Mouse (Mus musculus) gastrocnemius, postnatal 14 days (tissue): ENCODE results near the gene Tbc1d22a. TPM values are rescaled to one million over a fixed set of nuclear protein-coding genes. Genes with fewer than 3 reads are reported as not detected.
"Not testable (repeated sequence)": the region's sequence is repeated elsewhere in the genome, so short reads cannot be mapped to it uniquely, and the experiment has no call there.

Experiments used
- DNase-seq: peaks from one replicate; pipeline ENCODE4 v3.0.0; 2021; ENCODE audit warnings: mixed read lengths
- intact Hi-C: fragments of 180-260 bp; cut with DNase I; formaldehyde crosslinking; loops from one replicate; pipeline ENCODE4 v1.15.1; 2025; ENCODE audit warnings: low total_unique reads
- total RNA-seq, 2 experiments: library from RNA; stranded (reverse); gene quantifications; 2 replicates each; pipeline ENCODE4 v1.2.3; 2021

Tbc1d22a gene
- total RNA-seq, 2 experiments from 2014 or later: 10.4 to 11.9 TPM

- no peak for DNase-seq
- intact Hi-C loops: no loop called here
Observed at GRCm38 (mm10) chr15:86200169-86200568, 14.1 kb upstream of the Tbc1d22a start.

GRCm38 (mm10) chr15:86201095-86201494, 13.2 kb upstream of the Tbc1d22a start:
- no peak for DNase-seq
- intact Hi-C loops: no loop called here

GRCm38 (mm10) chr15:86201696-86202330, 12.4 kb upstream of the Tbc1d22a start:
- DNase-seq: peak; percentile 54
- intact Hi-C loops: no loop called here

- no peak for DNase-seq
- intact Hi-C loops: no loop called here
Observed at GRCm38 (mm10) chr15:86202640-86203039, 11.6 kb upstream of the Tbc1d22a start.

- DNase-seq: no peak
- intact Hi-C loops: no loop called here
Observed at GRCm38 (mm10) chr15:86203292-86203793, 10.9 kb upstream of the Tbc1d22a start.

- intact Hi-C loops: no loop called here
- DNase-seq: peak; percentile 58
Observed at GRCm38 (mm10) chr15:86203942-86204561, 10.2 kb upstream of the Tbc1d22a start.

- intact Hi-C loops: no loop called here
- no peak for DNase-seq
Observed at GRCm38 (mm10) chr15:86205300-86205699, 9.0 kb upstream of the Tbc1d22a start.

- no peak for DNase-seq
- intact Hi-C loops: no loop called here
Observed at GRCm38 (mm10) chr15:86206385-86206784, 7.9 kb upstream of the Tbc1d22a start.

- DNase-seq, intact Hi-C loops: not testable (repeated sequence)
Observed at GRCm38 (mm10) chr15:86212193-86212592, 2.1 kb upstream of the Tbc1d22a start.

- DNase-seq: no peak
- intact Hi-C loops: no loop called here
Observed at GRCm38 (mm10) chr15:86214549-86215201, 416 bp downstream of the Tbc1d22a start.

- DNase-seq, intact Hi-C loops: not testable (repeated sequence)
Observed at GRCm38 (mm10) chr15:86216641-86217040, 2.4 kb downstream of the Tbc1d22a start.

GRCm38 (mm10) chr15:86219534-86220228, 5.4 kb downstream of the Tbc1d22a start:
- intact Hi-C loops: no loop called here
- no peak for DNase-seq

GRCm38 (mm10) chr15:86220229-86220630, 6.0 kb downstream of the Tbc1d22a start:
- DNase-seq: no peak
- intact Hi-C loops: no loop called here

GRCm38 (mm10) chr15:86220715-86221114, 6.5 kb downstream of the Tbc1d22a start:
- no peak for DNase-seq
- intact Hi-C loops: no loop called here

GRCm38 (mm10) chr15:86221369-86221768, 7.1 kb downstream of the Tbc1d22a start:
- intact Hi-C loops: no loop called here
- DNase-seq: no peak

- DNase-seq: not testable (repeated sequence)
Observed at GRCm38 (mm10) chr15:86221901-86222300, 7.6 kb downstream of the Tbc1d22a start.

GRCm38 (mm10) chr15:86224972-86225551, 10.8 kb downstream of the Tbc1d22a start:
- intact Hi-C loops: no loop called here
- no peak for DNase-seq

More at GRCm38 (mm10) chr15:86221901-86222300, 7.6 kb downstream of the Tbc1d22a start:
- intact Hi-C loops: not testable (repeated sequence)

GRCm38 (mm10) chr15:86226221-86226620, 12.0 kb downstream of the Tbc1d22a start:
- intact Hi-C loops: no loop called here
- DNase-seq: no peak

GRCm38 (mm10) chr15:86226968-86227367, 12.7 kb downstream of the Tbc1d22a start:
- intact Hi-C loops: no loop called here
- DNase-seq: no peak

GRCm38 (mm10) chr15:86228186-86228585, 13.9 kb downstream of the Tbc1d22a start:
- intact Hi-C loops: no loop called here
- no peak for DNase-seq
